21 mouse cellular contexts compared by ENCODE assay signal in the genomic region with DNA sequence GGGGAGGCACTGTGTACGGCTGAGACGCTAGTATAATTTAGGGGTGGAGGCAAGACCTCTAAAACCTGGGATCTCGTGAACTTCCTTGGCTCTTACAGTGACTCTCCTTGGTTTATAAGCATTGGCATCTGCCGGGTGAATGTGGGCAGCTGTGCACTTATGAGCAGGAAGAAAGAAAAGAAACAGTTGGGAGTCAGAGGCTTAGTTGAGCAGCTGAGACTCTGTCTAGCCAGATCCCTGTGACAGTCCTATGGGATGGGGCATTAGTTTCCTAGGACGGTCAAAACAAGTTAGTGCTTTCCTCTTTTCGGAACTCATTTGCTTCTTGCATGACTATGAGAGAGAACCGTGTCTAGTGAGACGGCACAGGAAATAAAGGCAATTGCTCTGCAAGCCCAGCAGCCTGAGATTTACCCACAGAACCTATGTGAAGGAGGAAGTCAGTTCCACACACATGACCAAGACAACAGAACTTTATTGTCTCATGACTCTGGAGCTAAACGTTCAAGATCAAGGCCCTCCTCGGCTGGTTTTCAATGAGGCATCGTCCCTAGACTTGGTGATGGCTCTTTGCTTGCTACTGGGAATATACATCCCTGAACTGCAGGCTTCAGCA. TPM values are rescaled to one million over a fixed set of nuclear protein-coding genes. Genes with fewer than 3 reads are reported as not detected.
DNase-seq lines count a peak whose midpoint lies in the region; ATAC-seq lines count a peak whose summit lies in the region.
"Had no signal": no experiment of that assay in that cellular context is flagged by ENCODE, and none has a peak within 500 bp of the region (broad histone marks: within the 10 kb centered on the region; RNA-seq: fewer than 3 reads in every experiment).

No protein-coding gene starts in this region.

- no peak overlapping the region for H3K4me3 ChIP-seq in forebrain, embryonic 10.5 days
- H3K4me3 ChIP-seq in forebrain, embryonic 12.5 days (replicated peaks), result no peak overlapping the region
- H3K4me3 ChIP-seq in kidney, embryonic 16.5 days (ENCODE audit: low read length), result no peak overlapping the region
- H3K4me3 ChIP-seq: hindbrain, embryonic 13.5 days; intestine, embryonic 15.5 days; liver, embryonic 12.5 days; neural tube, embryonic 13.5 days had no signal

- no peak for DNase-seq in forebrain, embryonic 10.5 days (ENCODE audit: extremely low spot score, low spot score)
- peak; percentile 43 to 49 for DNase-seq in B cell, adult 2 months
- peak; percentile 13 for DNase-seq in thymus, postnatal 0 days (ENCODE audit: low spot score)
- no peak for DNase-seq in left cerebral cortex, postnatal 36 days (ENCODE audit: low spot score in 2 of 2)
- no peak for DNase-seq in left cerebral cortex, postnatal 14 days (ENCODE audit: low spot score in 2 of 2)
- DNase-seq: adrenal gland, postnatal 25 days; cerebellum, adult 18-20 months; cerebellum, postnatal 36 days; gastrocnemius, postnatal 14 days; layer of hippocampus, adult 9-11 months; lung, embryonic 14.5 days; right cerebral cortex, postnatal 14 days had no signal

- no peaks in the 10 kb centered on the region for H3K36me3 ChIP-seq in forebrain, embryonic 10.5 days (replicated peaks)
- H3K36me3 ChIP-seq in forebrain, embryonic 12.5 days (replicated peaks), result no peaks in the 10 kb centered on the region
- no peaks in the 10 kb centered on the region for H3K36me3 ChIP-seq in kidney, embryonic 16.5 days (ENCODE audit: insufficient read depth, low read length)
- H3K36me3 ChIP-seq: hindbrain, embryonic 13.5 days; intestine, embryonic 15.5 days; liver, embryonic 12.5 days; neural tube, embryonic 13.5 days had no signal

- H3K4me1 ChIP-seq in forebrain, embryonic 10.5 days, result peaks cover 65% of the 10 kb centered on the region
- H3K4me1 ChIP-seq in forebrain, embryonic 12.5 days, result peaks cover 55% of the 10 kb centered on the region
- peaks cover 24% of the 10 kb centered on the region for H3K4me1 ChIP-seq in kidney, embryonic 16.5 days (ENCODE audit: insufficient read depth, low read length)
- H3K4me1 ChIP-seq: liver, embryonic 12.5 days had no signal

- no peak overlapping the region for H3K9ac ChIP-seq in forebrain, embryonic 12.5 days
- no peak overlapping the region for H3K9ac ChIP-seq in kidney, embryonic 16.5 days (replicated peaks; ENCODE audit: low read length)
- H3K9ac ChIP-seq: hindbrain, embryonic 13.5 days; intestine, embryonic 15.5 days; liver, embryonic 12.5 days; lung, embryonic 14.5 days; neural tube, embryonic 13.5 days had no signal

- H3K4me2 ChIP-seq in forebrain, embryonic 12.5 days, result no peak overlapping the region
- no peak overlapping the region for H3K4me2 ChIP-seq in kidney, embryonic 16.5 days (replicated peaks; ENCODE audit: low read depth, low read length)
- H3K4me2 ChIP-seq: hindbrain, embryonic 13.5 days; intestine, embryonic 15.5 days; liver, embryonic 12.5 days; lung, embryonic 14.5 days; neural tube, embryonic 13.5 days had no signal

- 0 out of 2 replicates have a peak overlapping the region, but pooled peaks have one; percentile 83 for H3K27ac ChIP-seq in forebrain, embryonic 10.5 days
- H3K27ac ChIP-seq in forebrain, embryonic 12.5 days, result no peak overlapping the region
- H3K27ac ChIP-seq in kidney, embryonic 16.5 days (ENCODE audit: low read length), result no peak overlapping the region
- H3K27ac ChIP-seq: hindbrain, embryonic 13.5 days; intestine, embryonic 15.5 days; kidney, postnatal 0 days; liver, embryonic 12.5 days; neural tube, embryonic 13.5 days had no signal

- 91% methylated on average over 11 of the region's 11 CpGs for WGBS in forebrain, embryonic 10.5 days
- WGBS in forebrain, embryonic 12.5 days, result 92% methylated on average over 11 of the region's 11 CpGs
- WGBS in kidney, embryonic 16.5 days, result 82% methylated on average over 11 of the region's 11 CpGs

- peaks cover 10% of the 10 kb centered on the region; the same call in 1 of the 2 replicates for H3K27me3 ChIP-seq in forebrain, embryonic 10.5 days (ENCODE audit: poor library complexity, severe bottlenecking)
- no peaks in the 10 kb centered on the region for H3K27me3 ChIP-seq in forebrain, embryonic 12.5 days
- no peaks in the 10 kb centered on the region for H3K27me3 ChIP-seq in kidney, embryonic 16.5 days (ENCODE audit: insufficient read depth, low read length)
- H3K27me3 ChIP-seq: hindbrain, embryonic 13.5 days; intestine, embryonic 15.5 days; neural tube, embryonic 13.5 days had no signal

- no peaks in the 10 kb centered on the region for H3K9me3 ChIP-seq in forebrain, embryonic 10.5 days
- H3K9me3 ChIP-seq in forebrain, embryonic 12.5 days, result no peaks in the 10 kb centered on the region
- H3K9me3 ChIP-seq in kidney, embryonic 16.5 days (ENCODE audit: low read length), result no peaks in the 10 kb centered on the region
- H3K9me3 ChIP-seq: hindbrain, embryonic 13.5 days; intestine, embryonic 15.5 days; liver, embryonic 12.5 days; neural tube, embryonic 13.5 days had no signal

- no peak for ATAC-seq in forebrain, embryonic 12.5 days (ENCODE audit: low FRiP score)
- peak; percentile 73 for ATAC-seq in inflammation-experienced regulatory T-cells, adult 6 months
- ATAC-seq in kidney, embryonic 16.5 days (ENCODE audit: low FRiP score, low TSS enrichment), result no peak
- ATAC-seq: intestine, embryonic 15.5 days; liver, embryonic 12.5 days had no signal

- intact Hi-C loops in left cerebral cortex, postnatal 36 days (cut with DNase I), result no loop called here
- intact Hi-C loops in left cerebral cortex, postnatal 14 days (cut with DNase I), result no loop called here

RNA-seq across cellular contexts. Expression of a gene that starts 39.6 kb away (rescaled TPM):
- polyA plus RNA-seq in forebrain, embryonic 10.5 days (2016; fragmentation: Nextera tagmentation; extraction: Ambion mirVana), result 26.2 and 31.0 TPM in 2 replicates
- polyA plus RNA-seq in forebrain, embryonic 12.5 days (2016; fragmentation: Nextera tagmentation; extraction: Ambion mirVana), result 46.6 and 49.3 TPM in 2 replicates
- polyA plus RNA-seq in inflammation-experienced regulatory T-cells, adult 6 months (2017; shearing (Covaris generic)), result 10 to 100 TPM; 19.8 to 37.6 (median 35.0) TPM
- polyA plus RNA-seq in thymus, postnatal 0 days (2015; fragmentation: Nextera tagmentation; extraction: Ambion mirVana), result 4.1 and 4.3 TPM in 2 replicates
- polyA plus RNA-seq in kidney, embryonic 16.5 days (2015; fragmentation: Nextera tagmentation; extraction: Ambion mirVana), result 4.5 and 5.0 TPM in 2 replicates
- total RNA-seq in left cerebral cortex, postnatal 36 days (2021), result 1 to 10 TPM; 8.4 to 9.5 TPM
- total RNA-seq in left cerebral cortex, postnatal 14 days (2021), result 1 to 10 TPM; 6.6 to 6.8 TPM

RNA-seq across cellular contexts. Expression of a gene that starts 47.7 kb away (rescaled TPM):
- 9.1 and 9.6 TPM in 2 replicates for polyA plus RNA-seq in forebrain, embryonic 10.5 days (2016; fragmentation: Nextera tagmentation; extraction: Ambion mirVana)
- 24.3 and 25.1 TPM in 2 replicates for polyA plus RNA-seq in forebrain, embryonic 12.5 days (2016; fragmentation: Nextera tagmentation; extraction: Ambion mirVana)
- under 1 TPM; 0.35 to 0.68 (median 0.36) TPM for polyA plus RNA-seq in inflammation-experienced regulatory T-cells, adult 6 months (2017; shearing (Covaris generic))
- 0.14 and 0.35 TPM in 2 replicates for polyA plus RNA-seq in thymus, postnatal 0 days (2015; fragmentation: Nextera tagmentation; extraction: Ambion mirVana)
- polyA plus RNA-seq in kidney, embryonic 16.5 days (2015; fragmentation: Nextera tagmentation; extraction: Ambion mirVana), result 0.16 and 0.31 TPM in 2 replicates
- total RNA-seq in left cerebral cortex, postnatal 36 days (2021), result 10 to 100 TPM; 61.6 to 65.5 TPM
- 10 to 100 TPM; 37.6 to 39.6 TPM for total RNA-seq in left cerebral cortex, postnatal 14 days (2021)
- total RNA-seq: adrenal gland, postnatal 25 days; megakaryocyte-erythroid progenitor cell, adult 5-6 weeks had no signal

RNA-seq across cellular contexts. Expression of a gene that starts 48.7 kb away (rescaled TPM):
- polyA plus RNA-seq in forebrain, embryonic 10.5 days (2016; fragmentation: Nextera tagmentation; extraction: Ambion mirVana), result 7.4 and 7.7 TPM in 2 replicates
- 29.1 and 31.6 TPM in 2 replicates for polyA plus RNA-seq in forebrain, embryonic 12.5 days (2016; fragmentation: Nextera tagmentation; extraction: Ambion mirVana)
- 10 to 100 TPM; 38.2 to 49.4 (median 41.8) TPM for polyA plus RNA-seq in inflammation-experienced regulatory T-cells, adult 6 months (2017; shearing (Covaris generic))
- polyA plus RNA-seq in thymus, postnatal 0 days (2015; fragmentation: Nextera tagmentation; extraction: Ambion mirVana), result 13.7 and 22.1 TPM in 2 replicates
- polyA plus RNA-seq in kidney, embryonic 16.5 days (2015; fragmentation: Nextera tagmentation; extraction: Ambion mirVana), result 10.7 and 12.4 TPM in 2 replicates
- total RNA-seq in left cerebral cortex, postnatal 36 days (2021), result 10 to 100 TPM; 10.1 to 10.6 TPM
- total RNA-seq in left cerebral cortex, postnatal 14 days (2021), result 1 to 10 TPM; 7.6 to 8.3 TPM

Comparison
In these comparisons a context has a peak if more than half of its experiments do, and no peak if none do; other contexts are left out.
1. DNase-seq: peak in B cell, adult 2 months (2 of 2) and thymus, postnatal 0 days (single experiment); none in forebrain, embryonic 10.5 days (single experiment), left cerebral cortex, postnatal 36 days (0 of 2) and left cerebral cortex, postnatal 14 days (0 of 2).